Comparison of ENCODE assay signal across 8 mouse cellular contexts in genomic region chr5:53999831-54000230, GRCm38 (mm10). TPM values are rescaled to one million over a fixed set of nuclear protein-coding genes. Genes with fewer than 3 reads are reported as not detected.
DNase-seq lines count a peak whose midpoint lies in the region; ATAC-seq lines count a peak whose summit lies in the region.

No protein-coding gene starts in this region.

- DNase-seq in kidney, postnatal 25 days = no peak
- peak; percentile 48 for DNase-seq in embryo, embryonic 10.5 days (ENCODE audit: low spot score)
- no peak for DNase-seq in midbrain, embryonic 10.5 days (ENCODE audit: low spot score)
- no peak for DNase-seq in left cerebral cortex, postnatal 4 days
- no peak for DNase-seq in layer of hippocampus, postnatal 25 days (ENCODE audit: extremely low spot score in 1 of 2, low spot score in 1 of 2)
- DNase-seq in gastrocnemius, postnatal 10 days = no peak

- WGBS in kidney, embryonic 15.5 days = 1% methylated on average over 2 of the region's 2 CpGs
- 0% methylated on average over 2 of the region's 2 CpGs for WGBS in hindbrain, embryonic 15.5 days
- 10% methylated on average over 2 of the region's 2 CpGs for WGBS in midbrain, embryonic 10.5 days

- intact Hi-C loops in left cerebral cortex, postnatal 4 days (cut with DNase I) = loop anchor here (10.0 kb wide), 1 partner anchor 95 kb away; no protein-coding TSS in a partner anchor

- H3K4me2 ChIP-seq in kidney, embryonic 15.5 days = peak overlapping the region; percentile 70
- peak overlapping the region; percentile 73 for H3K4me2 ChIP-seq in hindbrain, embryonic 15.5 days

- peaks cover 29% of the 10 kb centered on the region for H3K4me1 ChIP-seq in kidney, embryonic 15.5 days
- H3K4me1 ChIP-seq in hindbrain, embryonic 15.5 days (replicated peaks) = peaks cover 38% of the 10 kb centered on the region
- H3K4me1 ChIP-seq in midbrain, embryonic 10.5 days = peaks cover 34% of the 10 kb centered on the region

- peak overlapping the region; percentile 96 for H3K4me3 ChIP-seq in kidney, embryonic 15.5 days (replicated peaks)
- peak overlapping the region; percentile 98 for H3K4me3 ChIP-seq in hindbrain, embryonic 15.5 days
- H3K4me3 ChIP-seq in midbrain, embryonic 10.5 days = peak overlapping the region; percentile 90

- H3K27me3 ChIP-seq in kidney, embryonic 15.5 days = no peaks in the 10 kb centered on the region
- H3K27me3 ChIP-seq in hindbrain, embryonic 15.5 days = no peaks in the 10 kb centered on the region
- H3K27me3 ChIP-seq in midbrain, embryonic 10.5 days (ENCODE audit: low read depth, poor library complexity, severe bottlenecking) = peaks cover 13% of the 10 kb centered on the region

- peak overlapping the region; percentile 95 for H3K27ac ChIP-seq in kidney, embryonic 15.5 days
- H3K27ac ChIP-seq in hindbrain, embryonic 15.5 days (replicated peaks) = 0 out of 2 replicates have a peak overlapping the region, but pooled peaks have one; percentile 10
- H3K27ac ChIP-seq in midbrain, embryonic 10.5 days (replicated peaks) = no peak overlapping the region

- H3K9me3 ChIP-seq in kidney, embryonic 15.5 days (replicated peaks) = no peaks in the 10 kb centered on the region
- no peaks in the 10 kb centered on the region for H3K9me3 ChIP-seq in hindbrain, embryonic 15.5 days
- H3K9me3 ChIP-seq in midbrain, embryonic 10.5 days (replicated peaks) = no peaks in the 10 kb centered on the region

- H3K36me3 ChIP-seq in kidney, embryonic 15.5 days = no peaks in the 10 kb centered on the region
- no peaks in the 10 kb centered on the region for H3K36me3 ChIP-seq in hindbrain, embryonic 15.5 days
- no peaks in the 10 kb centered on the region for H3K36me3 ChIP-seq in midbrain, embryonic 10.5 days

- no peak for ATAC-seq in kidney, embryonic 15.5 days (replicated peaks; ENCODE audit: low FRiP score)
- ATAC-seq in hindbrain, embryonic 15.5 days (ENCODE audit: low FRiP score, low read depth) = no peak

- H3K9ac ChIP-seq in kidney, embryonic 15.5 days = peak overlapping the region; percentile 92
- peak overlapping the region; percentile 92 for H3K9ac ChIP-seq in hindbrain, embryonic 15.5 days

RNA-seq across cellular contexts. Expression of gene Stim2, which starts 1.5 kb away (rescaled TPM):
- polyA plus RNA-seq in kidney, embryonic 15.5 days (2015; fragmentation: Nextera tagmentation; extraction: Ambion mirVana) = 19.6 and 22.6 TPM in 2 replicates
- polyA plus RNA-seq in hindbrain, embryonic 15.5 days (2015; fragmentation: Nextera tagmentation; extraction: Ambion mirVana) = 29.3 and 29.4 TPM in 2 replicates
- 12.5 and 16.7 TPM in 2 replicates for polyA plus RNA-seq in midbrain, embryonic 10.5 days (2016; fragmentation: Nextera tagmentation; extraction: Ambion mirVana)
- 10 to 100 TPM; 48.5 to 50.2 TPM for total RNA-seq in left cerebral cortex, postnatal 4 days (2021)
- total RNA-seq in layer of hippocampus, postnatal 25 days (2021) = 100 to 1,000 TPM; 145 to 152 TPM
- total RNA-seq in gastrocnemius, postnatal 10 days (2021) = 10 to 100 TPM; 50.8 to 58.0 TPM
